Mouse (Mus musculus) neutrophil, adult 5-6 weeks (primary cell): ENCODE measurements around the gene Ggcx. TPM values are rescaled to one million over a fixed set of nuclear protein-coding genes. Genes with fewer than 3 reads are reported as not detected.
A peak's percentile ranks its signal among the peaks of the same experiment; 100 is the strongest.

Experiments used
- ATAC-seq: fragments of 151-379, 151-347 bp; 2 replicates; pipeline ENCODE4 v1.8.0; 2017; ENCODE audit warnings: mild to moderate bottlenecking, moderate TSS enrichment; ENCODE audit not compliant: insufficient number of reproducible peaks, poor library complexity, low FRiP score, severe bottlenecking; ENCODE audit errors: extremely low read depth
- total RNA-seq: library from RNA; stranded (forward); fragments of 200-1000 nt; gene quantifications from 2 replicates; pipeline ENCODE4 v1.2.3, GENCODE M21; 2017

Gene Ggcx
- total RNA-seq, 1 experiment from 2014 or later = 10.5 TPM

GRCm38 (mm10) chr6:72383952-72384351, 30.2 kb upstream of the Ggcx start:
- ATAC-seq = no peak

- no peak for ATAC-seq
These were observed 28.9 kb upstream of the Ggcx start for GRCm38 (mm10) chr6:72385258-72385657.

- no peak for ATAC-seq
These were observed 27.5 kb upstream of the Ggcx start for GRCm38 (mm10) chr6:72386561-72386960.

GRCm38 (mm10) chr6:72387816-72388215, 26.3 kb upstream of the Ggcx start:
- ATAC-seq = no peak

- no peak for ATAC-seq
These were observed 25.8 kb upstream of the Ggcx start for GRCm38 (mm10) chr6:72388266-72388665.

GRCm38 (mm10) chr6:72388791-72389329, 25.2 kb upstream of the Ggcx start:
- ATAC-seq = no peak

GRCm38 (mm10) chr6:72389471-72389940, 24.6 kb upstream of the Ggcx start:
- peak; percentile 62 for ATAC-seq

GRCm38 (mm10) chr6:72389941-72390771, 24.0 kb upstream of the Ggcx start, which contains the start of gene Vamp8:
Gene Vamp8 (minus strand): TSS chr6:72390703.
- ATAC-seq = peak; percentile 74

- no peak for ATAC-seq
These were observed 23.1 kb upstream of the Ggcx start for GRCm38 (mm10) chr6:72390795-72391521.

- no peak for ATAC-seq
These were observed 21.8 kb upstream of the Ggcx start for GRCm38 (mm10) chr6:72392341-72392740.

GRCm38 (mm10) chr6:72396837-72397251, 17.3 kb upstream of the Ggcx start:
- ATAC-seq = no peak

GRCm38 (mm10) chr6:72399967-72400366, 14.1 kb upstream of the Ggcx start:
- no peak for ATAC-seq

GRCm38 (mm10) chr6:72401875-72402274, 12.2 kb upstream of the Ggcx start:
- peak; percentile 92 for ATAC-seq

- no peak for ATAC-seq
These were observed 8.8 kb upstream of the Ggcx start for GRCm38 (mm10) chr6:72405356-72405755.

GRCm38 (mm10) chr6:72407119-72407518, 7.0 kb upstream of the Ggcx start:
- peak; percentile 97 for ATAC-seq

GRCm38 (mm10) chr6:72409567-72409966, 4.5 kb upstream of the Ggcx start:
- no peak for ATAC-seq

GRCm38 (mm10) chr6:72410003-72410402, 4.1 kb upstream of the Ggcx start:
- ATAC-seq = no peak

- ATAC-seq = no peak
These were observed 3.6 kb upstream of the Ggcx start for GRCm38 (mm10) chr6:72410518-72410917.

GRCm38 (mm10) chr6:72415181-72415580, 1.1 kb downstream of the Ggcx start:
- ATAC-seq = no peak
